Mouse (Mus musculus): Measurements from ENCODE around the gene 3110040M04Rik.
"Not testable (repeated sequence)": the region's sequence is repeated elsewhere in the genome, so short reads cannot be mapped to it uniquely, and the experiment has no call there.

GRCm38 (mm10) chr1:151208944-151209343 lies 5.0 kb downstream of the 3110040M04Rik start:
- not testable (repeated sequence) for TF ChIP-seq POLR2A (IDR thresholded peaks at IDR 0.05; ENCODE audit: borderline replicate concordance, low read depth, low read length); CTCF (IDR thresholded peaks at IDR 0.05; ENCODE audit: low read depth, low read length)

Data from bone marrow macrophage, adult 2 months (primary cell).